Mouse (Mus musculus) kidney, postnatal 0 days (tissue): ENCODE results near the gene Tmem204. TPM values are rescaled to one million over a fixed set of nuclear protein-coding genes. Genes with fewer than 3 reads are reported as not detected.
A peak's percentile ranks its signal among the peaks of the same experiment; 100 is the strongest.

ENCODE experiments used
- ATAC-seq: fragments of 200-750 bp; cut with Nextera tagmentation; replicated peaks from 2 replicates; pipeline ENCODE4 v1.8.0; 2017; ENCODE audit warnings: low read depth, moderate number of reproducible peaks, moderate TSS enrichment, moderate library complexity; ENCODE audit not compliant: low FRiP score
- DNase-seq: peaks from one replicate; pipeline ENCODE4 v3.0.0-alpha.2; 2016; ENCODE audit warnings: low spot score
- H3K27ac ChIP-seq: fragments of 300-500 bp; sonication (generic); 2 replicates; pipeline ENCODE4 v1.5.1; 2014; ENCODE audit warnings: mild to moderate bottlenecking
- H3K27me3 ChIP-seq: fragments of 300-500 bp; sonication (generic); 2 replicates; pipeline ENCODE4 v1.6.1; 2014; ENCODE audit warnings: low read length, mixed read lengths; ENCODE audit not compliant: insufficient read depth
- H3K36me3 ChIP-seq: fragments of 300-500 bp; sonication (generic); 2 replicates; pipeline ENCODE4 v1.6.1; 2014; ENCODE audit warnings: low read length, mixed read lengths; ENCODE audit not compliant: insufficient read depth
- H3K4me1 ChIP-seq: fragments of 300-500 bp; sonication (generic); replicated peaks from 2 replicates; pipeline ENCODE4 v1.6.1; 2014; ENCODE audit warnings: antibody characterized with exemption, low read length, mixed read lengths; ENCODE audit not compliant: insufficient read depth
- H3K4me2 ChIP-seq: fragments of 300-500 bp; sonication (generic); 2 replicates; pipeline ENCODE4 v1.6.1; 2014; ENCODE audit warnings: mild to moderate bottlenecking, low read length, moderate library complexity, mixed read lengths
- H3K4me3 ChIP-seq: fragments of 300-500 bp; sonication (generic); replicated peaks from 2 replicates; pipeline ENCODE4 v1.5.1; 2014; ENCODE audit warnings: low read depth, low read length
- H3K9ac ChIP-seq: fragments of 300-500 bp; sonication (generic); 2 replicates; pipeline ENCODE4 v1.6.1; 2014; ENCODE audit warnings: low read depth, low read length
- H3K9me3 ChIP-seq: fragments of 300-500 bp; sonication (generic); replicated peaks from 2 replicates; pipeline ENCODE4 v1.6.1; 2016; ENCODE audit warnings: low read length, inconsistent platforms, mixed read lengths
- CTCF ChIP-seq: IDR thresholded peaks from 2 replicates; pipeline ENCODE4 v1.5.1; 2016; ENCODE audit warnings: antibody characterized with exemption, low read depth, mild to moderate bottlenecking, moderate library complexity
- WGBS: fragments of 180-500 bp; shearing (Covaris S2); extraction: QIAGEN DNeasy Blood & Tissue Kit; methylation state at CpG from one replicate; pipeline ENCODE4 v1.1.7; 2014; 5-methylcytosine and 5-hydroxymethylcytosine counted together
- polyA plus RNA-seq: library from polyadenylated mRNA; unstranded; fragments of >200 nt; fragmentation: Nextera tagmentation; extraction: Ambion mirVana; gene quantifications from 2 replicates; pipeline ENCODE4 v1.2.1, GENCODE M21; 2015

The Tmem204 gene
- polyA plus RNA-seq, 1 experiment from 2014 or later: 59.9 TPM

GRCm38 (mm10) chr17:25064351-25064750 lies 19.0 kb downstream of the Tmem204 start:
- H3K4me3 ChIP-seq: no peak overlapping the region
- H3K36me3 ChIP-seq: peaks cover 13% of the 10 kb centered on the region; the same call in 1 of the 2 replicates
- no peaks in the 10 kb centered on the region for H3K9me3 ChIP-seq
- no peaks in the 10 kb centered on the region for H3K27me3 ChIP-seq
- H3K4me2 ChIP-seq: no peak overlapping the region
- ATAC-seq: no peak
- peak overlapping the region; percentile 14 for H3K27ac ChIP-seq
- H3K4me1 ChIP-seq: no peaks in the 10 kb centered on the region
- WGBS: 42% methylated on average over 9 of the region's 9 CpGs
- TF ChIP-seq CTCF: peak; percentile 11; the same call in 1 of the 2 replicates
- no peak overlapping the region for H3K9ac ChIP-seq
- peak; percentile 91 for DNase-seq

GRCm38 (mm10) chr17:25063872-25064271 lies 19.5 kb downstream of the Tmem204 start:
- no peak overlapping the region for H3K4me2 ChIP-seq
- no peak for TF ChIP-seq CTCF
- no peaks in the 10 kb centered on the region for H3K27me3 ChIP-seq
- no peak; the same call in 1 of the 2 replicates for ATAC-seq
- DNase-seq: no peak
- 66% methylated on average over 12 of the region's 12 CpGs for WGBS
- H3K36me3 ChIP-seq: peaks cover 18% of the 10 kb centered on the region; the same call in 1 of the 2 replicates
- no peak overlapping the region for H3K9ac ChIP-seq
- no peak overlapping the region for H3K4me3 ChIP-seq
- H3K9me3 ChIP-seq: no peaks in the 10 kb centered on the region
- no peaks in the 10 kb centered on the region for H3K4me1 ChIP-seq
- H3K27ac ChIP-seq: peak overlapping the region; percentile 14; the same call in 1 of the 2 replicates

DNA sequence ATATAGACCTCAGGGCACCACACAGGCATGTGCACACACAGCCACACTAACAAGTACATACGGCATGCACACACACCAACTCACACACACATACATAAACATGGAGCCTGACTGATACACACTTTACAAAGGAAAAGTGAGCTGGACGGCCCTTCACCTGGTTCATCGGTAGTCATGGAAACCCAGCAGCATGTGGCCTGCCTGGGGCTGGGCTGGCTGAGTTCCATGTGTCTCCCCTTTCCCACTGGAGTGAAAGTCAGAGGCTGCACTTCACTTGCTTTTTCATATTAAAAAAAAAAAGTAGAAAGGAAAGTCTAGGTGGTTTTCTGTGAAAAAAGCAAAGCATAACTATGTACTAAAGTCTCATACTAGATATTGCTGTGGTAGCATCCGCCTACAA lies 20.1 kb downstream of the Tmem204 start:
- H3K4me3 ChIP-seq: no peak overlapping the region
- H3K27ac ChIP-seq: no peak overlapping the region
- 78% methylated on average over 4 of the region's 4 CpGs for WGBS
- peaks cover 21% of the 10 kb centered on the region; the same call in 1 of the 2 replicates for H3K36me3 ChIP-seq
- ATAC-seq (no peak), DNase-seq (no peak)
- no peaks in the 10 kb centered on the region for H3K9me3 ChIP-seq
- TF ChIP-seq CTCF: no peak
- no peak overlapping the region for H3K4me2 ChIP-seq
- H3K9ac ChIP-seq: no peak overlapping the region
- no peaks in the 10 kb centered on the region for H3K27me3 ChIP-seq
- H3K4me1 ChIP-seq: no peaks in the 10 kb centered on the region

- Histone ChIP-seq H3K36me3 (peaks cover 49% of the 10 kb centered on the region), H3K9ac (no peak overlapping the region), H3K27ac (no peak overlapping the region), H3K4me3 (no peak overlapping the region), H3K4me1 (no peaks in the 10 kb centered on the region), H3K27me3 (no peaks in the 10 kb centered on the region), H3K4me2 (no peak overlapping the region), H3K9me3 (no peaks in the 10 kb centered on the region)
- DNase-seq (no peak), ATAC-seq (no peak)
- peak; percentile 25; the same call in 1 of the 2 replicates for TF ChIP-seq CTCF
- WGBS: 89% methylated on average over 6 of the region's 6 CpGs
These were observed 26.4 kb downstream of the Tmem204 start for GRCm38 (mm10) chr17:25057041-25057440.

DNA sequence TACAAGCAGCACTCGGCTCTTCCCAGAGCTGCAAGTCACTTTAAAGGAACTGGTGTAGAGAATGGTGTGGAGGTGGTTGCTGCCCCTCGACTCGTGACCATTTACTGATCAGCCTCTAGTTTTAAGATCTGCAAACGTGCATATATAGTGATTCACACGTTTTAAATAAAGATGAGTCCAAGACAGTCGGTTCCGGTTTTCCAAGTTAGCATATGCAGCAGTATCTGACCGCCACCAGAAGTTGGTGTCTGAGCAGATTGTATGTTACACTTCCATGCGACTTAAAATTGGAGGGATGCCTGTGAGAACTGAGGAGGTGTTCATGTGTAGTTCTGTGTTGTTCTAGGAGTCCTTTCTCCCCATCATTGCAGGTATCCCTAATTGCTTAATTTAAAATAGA lies 30.1 kb downstream of the Tmem204 start:
- Histone ChIP-seq H3K27me3 (no peaks in the 10 kb centered on the region), H3K27ac (no peak overlapping the region), H3K9ac (no peak overlapping the region), H3K4me2 (no peak overlapping the region), H3K36me3 (peaks cover 48% of the 10 kb centered on the region), H3K4me3 (no peak overlapping the region), H3K9me3 (no peaks in the 10 kb centered on the region), H3K4me1 (no peaks in the 10 kb centered on the region)
- WGBS: 89% methylated on average over 9 of the region's 9 CpGs
- ATAC-seq (no peak), DNase-seq (no peak)
- no peak for TF ChIP-seq CTCF

DNA sequence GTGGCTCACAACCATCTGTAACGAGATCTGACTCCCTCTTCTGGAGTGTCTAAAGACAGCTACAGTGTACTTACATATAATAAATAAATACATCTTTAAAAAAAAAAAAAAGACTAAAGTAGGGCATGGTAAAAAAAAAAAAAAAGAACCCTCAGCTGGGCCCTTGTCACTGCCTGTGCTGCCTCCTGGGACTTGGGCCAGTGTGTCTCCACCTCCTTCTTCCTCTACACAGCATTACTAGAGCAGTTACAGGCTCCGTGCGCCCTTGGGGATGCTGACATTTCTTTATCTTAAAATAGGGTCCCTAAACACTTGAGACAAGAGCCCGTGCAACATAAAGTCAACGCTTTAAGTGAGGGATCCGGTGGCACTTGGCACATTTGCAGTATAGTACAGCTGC lies 36.2 kb downstream of the Tmem204 start:
- Histone ChIP-seq H3K36me3 (peaks cover 24% of the 10 kb centered on the region; the same call in 1 of the 2 replicates), H3K9ac (no peak overlapping the region), H3K4me1 (no peaks in the 10 kb centered on the region), H3K9me3 (no peaks in the 10 kb centered on the region), H3K4me3 (no peak overlapping the region), H3K27ac (no peak overlapping the region), H3K4me2 (no peak overlapping the region), H3K27me3 (no peaks in the 10 kb centered on the region)
- DNase-seq: no peak
- 86% methylated on average over 5 of the region's 6 CpGs for WGBS
- no peak for ATAC-seq
- no peak for TF ChIP-seq CTCF

- Histone ChIP-seq H3K27ac (no peak overlapping the region), H3K4me2 (no peak overlapping the region), H3K27me3 (no peaks in the 10 kb centered on the region), H3K36me3 (peaks cover 14% of the 10 kb centered on the region; the same call in 1 of the 2 replicates), H3K4me3 (no peak overlapping the region), H3K9me3 (no peaks in the 10 kb centered on the region), H3K9ac (no peak overlapping the region), H3K4me1 (no peaks in the 10 kb centered on the region)
- no peak for ATAC-seq
- TF ChIP-seq CTCF: no peak
- 82% methylated on average over 4 of the region's 4 CpGs for WGBS
- no peak for DNase-seq
These were observed 38.1 kb downstream of the Tmem204 start for GRCm38 (mm10) chr17:25045281-25045680.
